Mouse (Mus musculus): ENCODE data around the gene Zfp827. TPM values are rescaled to one million over a fixed set of nuclear protein-coding genes. Genes with fewer than 3 reads are reported as not detected.

The Zfp827 gene
- polyA plus RNA-seq, 1 experiment from 2014 or later: 0.66 TPM

DNA sequence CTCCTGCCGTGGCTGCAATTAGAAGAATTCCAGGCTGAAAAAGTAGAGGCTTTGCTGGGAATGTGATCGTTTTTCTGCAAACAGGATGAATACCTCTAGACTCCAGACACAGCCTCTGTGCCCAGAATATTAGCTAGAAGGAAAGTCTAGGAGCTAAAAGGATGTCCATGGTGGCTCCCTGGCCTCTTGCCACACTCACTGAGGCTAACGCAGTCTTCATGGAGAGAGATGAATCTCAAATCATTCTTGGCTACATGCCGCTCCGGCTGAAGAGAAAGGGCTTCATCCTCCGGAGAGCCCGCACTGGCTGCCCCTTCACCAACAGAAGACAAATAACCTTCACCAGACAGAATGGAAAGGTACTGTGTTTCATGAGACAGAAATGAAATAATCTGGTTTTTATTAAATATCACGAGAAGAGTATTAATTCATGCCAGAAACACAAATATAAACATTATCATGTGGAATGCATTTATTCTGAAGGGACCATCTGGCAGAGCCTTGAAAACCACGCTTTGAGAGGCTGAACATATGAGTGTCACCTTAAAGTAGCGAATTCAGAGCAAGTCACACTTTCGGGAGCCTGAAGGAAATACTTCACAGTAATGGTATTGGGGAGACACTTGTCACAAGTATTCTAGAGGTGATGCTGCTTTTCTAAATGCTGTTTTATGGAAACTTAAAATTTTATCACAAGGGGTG, 173.4 kb downstream of the Zfp827 start:
- WGBS (ENCODE audit: insufficient replicate concordance): 66% methylated on average over 11 of the region's 11 CpGs
- H3K4me2 ChIP-seq (ENCODE audit: low read depth, low read length): no peak overlapping the region
- no peaks in the 10 kb centered on the region for H3K9me3 ChIP-seq (replicated peaks; ENCODE audit: control insufficient read depth, low read length)
- no peak overlapping the region for H3K9ac ChIP-seq (ENCODE audit: low read depth, low read length)
- H3K27ac ChIP-seq (ENCODE audit: low read length): no peak overlapping the region
- H3K4me3 ChIP-seq (ENCODE audit: low read depth, low read length): no peak overlapping the region
- H3K27me3 ChIP-seq (ENCODE audit: control insufficient read depth, insufficient read depth, low read depth, low read length): no peaks in the 10 kb centered on the region
- no peak for ATAC-seq (ENCODE audit: low read depth)
- no peaks in the 10 kb centered on the region for H3K36me3 ChIP-seq (ENCODE audit: control insufficient read depth, insufficient read depth)
- H3K4me1 ChIP-seq (ENCODE audit: control insufficient read depth, low read depth, low read length): no peaks in the 10 kb centered on the region

DNA sequence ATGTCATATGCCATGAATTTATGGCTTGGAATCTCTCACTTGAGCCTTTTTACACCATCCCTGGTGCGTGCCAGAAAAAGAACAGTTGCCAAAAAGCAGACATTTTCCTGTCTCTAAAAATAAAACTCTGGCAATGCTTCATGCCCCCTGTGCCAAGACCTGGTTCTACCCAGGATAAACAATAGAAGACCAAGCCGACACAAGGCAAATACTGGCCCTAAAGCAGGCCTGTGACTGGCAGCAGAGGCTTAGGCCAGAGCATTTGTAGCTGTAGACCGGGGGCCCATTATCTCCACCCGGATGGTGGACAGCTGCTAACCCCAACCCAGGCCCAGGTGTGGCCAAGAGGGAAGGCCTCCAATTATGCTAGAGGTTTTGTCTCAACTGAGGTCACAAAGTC, 178.7 kb downstream of the Zfp827 start:
- WGBS (ENCODE audit: insufficient replicate concordance): 67% methylated on average over 4 of the region's 4 CpGs
- Histone ChIP-seq H3K36me3 (ENCODE audit: control insufficient read depth, insufficient read depth) (no peaks in the 10 kb centered on the region), H3K4me2 (ENCODE audit: low read depth, low read length) (no peak overlapping the region), H3K27ac (ENCODE audit: low read length) (no peak overlapping the region), H3K4me1 (ENCODE audit: control insufficient read depth, low read depth, low read length) (no peaks in the 10 kb centered on the region; the same call in 1 of the 2 replicates), H3K9ac (ENCODE audit: low read depth, low read length) (no peak overlapping the region), H3K27me3 (ENCODE audit: control insufficient read depth, insufficient read depth, low read depth, low read length) (no peaks in the 10 kb centered on the region), H3K9me3 (replicated peaks; ENCODE audit: control insufficient read depth, low read length) (no peaks in the 10 kb centered on the region), H3K4me3 (ENCODE audit: low read depth, low read length) (no peak overlapping the region)
- ATAC-seq (ENCODE audit: low read depth): no peak

DNA sequence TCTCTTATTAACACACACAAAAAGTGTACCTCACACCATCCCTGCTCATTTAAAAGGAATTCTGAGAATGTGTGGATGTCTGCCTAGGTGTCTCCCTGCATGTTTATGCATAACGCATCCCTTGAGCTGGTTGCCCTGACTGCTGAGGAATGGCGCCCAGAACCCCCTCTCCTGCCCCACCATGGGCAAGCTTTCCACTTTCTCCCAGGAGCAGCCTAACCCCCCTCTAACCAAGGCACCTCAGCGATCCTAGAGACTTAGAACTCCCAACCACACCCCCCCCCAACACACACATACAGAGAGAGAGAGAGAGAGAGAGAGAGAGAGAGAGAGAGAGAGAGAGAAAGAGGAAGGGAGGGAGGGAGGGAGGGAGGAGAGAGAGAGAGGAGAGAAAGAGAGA, 179.9 kb downstream of the Zfp827 start:
- ATAC-seq (ENCODE audit: low read depth): no peak
- Histone ChIP-seq H3K9me3 (replicated peaks; ENCODE audit: control insufficient read depth, low read length) (no peaks in the 10 kb centered on the region), H3K27me3 (ENCODE audit: control insufficient read depth, insufficient read depth, low read depth, low read length) (no peaks in the 10 kb centered on the region), H3K27ac (ENCODE audit: low read length) (no peak overlapping the region), H3K36me3 (ENCODE audit: control insufficient read depth, insufficient read depth) (no peaks in the 10 kb centered on the region), H3K4me1 (ENCODE audit: control insufficient read depth, low read depth, low read length) (no peaks in the 10 kb centered on the region; the same call in 1 of the 2 replicates), H3K4me2 (ENCODE audit: low read depth, low read length) (no peak overlapping the region), H3K9ac (ENCODE audit: low read depth, low read length) (no peak overlapping the region), H3K4me3 (ENCODE audit: low read depth, low read length) (no peak overlapping the region)
- 62% methylated on average over 3 of the region's 3 CpGs for WGBS (ENCODE audit: insufficient replicate concordance)

DNA sequence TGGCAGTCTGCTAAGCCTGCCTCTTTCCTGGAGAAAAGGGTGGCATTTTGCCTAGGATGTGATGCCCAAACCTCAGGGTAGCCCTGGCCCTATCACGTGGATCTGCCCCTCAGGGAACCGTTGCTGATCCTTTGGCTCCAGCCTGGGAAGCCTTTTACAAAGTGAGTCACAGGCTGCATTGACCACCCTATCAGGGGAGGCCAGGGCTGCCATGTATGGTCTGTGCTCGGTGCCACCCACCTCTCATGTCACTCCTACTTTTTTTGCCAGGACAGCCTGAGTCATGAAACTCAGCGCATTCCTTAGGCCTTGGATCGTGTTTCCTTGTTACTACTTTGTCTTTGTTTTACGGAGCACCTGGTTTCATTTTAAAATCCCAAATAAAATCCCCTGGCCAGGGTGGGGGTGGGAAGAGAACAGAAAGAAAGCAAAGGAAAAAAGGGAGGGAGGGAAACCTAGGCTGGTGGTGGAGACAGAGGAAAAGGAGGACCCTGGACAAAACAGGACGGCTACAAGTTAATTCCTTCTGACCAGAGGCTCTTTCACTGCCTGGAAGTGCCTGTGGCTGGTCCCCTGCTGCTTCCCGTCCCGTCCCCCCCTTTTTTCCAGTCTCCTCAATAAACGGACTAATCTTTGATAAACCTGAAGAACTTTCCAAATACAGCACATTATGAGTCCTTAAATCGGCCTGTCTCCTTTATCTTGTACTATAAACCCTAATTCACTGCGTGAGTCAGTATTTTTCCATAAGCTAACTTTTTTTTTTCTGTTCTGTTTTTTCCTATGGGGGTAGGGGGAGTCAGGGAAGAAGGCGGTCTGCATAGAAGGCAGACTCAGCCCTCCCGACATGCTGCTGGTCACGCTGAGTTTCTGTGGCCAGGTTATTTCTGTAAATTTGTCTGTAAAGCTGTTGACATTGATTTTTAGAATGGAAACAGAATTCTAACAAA, 180.7 kb downstream of the Zfp827 start:
- no peaks in the 10 kb centered on the region for H3K36me3 ChIP-seq (ENCODE audit: control insufficient read depth, insufficient read depth)
- H3K9ac ChIP-seq (ENCODE audit: low read depth, low read length): no peak overlapping the region
- WGBS (ENCODE audit: insufficient replicate concordance): 33% methylated on average over 15 of the region's 15 CpGs
- H3K27me3 ChIP-seq (ENCODE audit: control insufficient read depth, insufficient read depth, low read depth, low read length): no peaks in the 10 kb centered on the region
- H3K27ac ChIP-seq (ENCODE audit: low read length): no peak overlapping the region
- H3K4me3 ChIP-seq (ENCODE audit: low read depth, low read length): no peak overlapping the region
- peak overlapping the region; percentile 60 for H3K4me2 ChIP-seq (ENCODE audit: low read depth, low read length)
- no peaks in the 10 kb centered on the region for H3K9me3 ChIP-seq (replicated peaks; ENCODE audit: control insufficient read depth, low read length)
- H3K4me1 ChIP-seq (ENCODE audit: control insufficient read depth, low read depth, low read length): no peaks in the 10 kb centered on the region; the same call in 1 of the 2 replicates
- no peak for ATAC-seq (ENCODE audit: low read depth)

DNA sequence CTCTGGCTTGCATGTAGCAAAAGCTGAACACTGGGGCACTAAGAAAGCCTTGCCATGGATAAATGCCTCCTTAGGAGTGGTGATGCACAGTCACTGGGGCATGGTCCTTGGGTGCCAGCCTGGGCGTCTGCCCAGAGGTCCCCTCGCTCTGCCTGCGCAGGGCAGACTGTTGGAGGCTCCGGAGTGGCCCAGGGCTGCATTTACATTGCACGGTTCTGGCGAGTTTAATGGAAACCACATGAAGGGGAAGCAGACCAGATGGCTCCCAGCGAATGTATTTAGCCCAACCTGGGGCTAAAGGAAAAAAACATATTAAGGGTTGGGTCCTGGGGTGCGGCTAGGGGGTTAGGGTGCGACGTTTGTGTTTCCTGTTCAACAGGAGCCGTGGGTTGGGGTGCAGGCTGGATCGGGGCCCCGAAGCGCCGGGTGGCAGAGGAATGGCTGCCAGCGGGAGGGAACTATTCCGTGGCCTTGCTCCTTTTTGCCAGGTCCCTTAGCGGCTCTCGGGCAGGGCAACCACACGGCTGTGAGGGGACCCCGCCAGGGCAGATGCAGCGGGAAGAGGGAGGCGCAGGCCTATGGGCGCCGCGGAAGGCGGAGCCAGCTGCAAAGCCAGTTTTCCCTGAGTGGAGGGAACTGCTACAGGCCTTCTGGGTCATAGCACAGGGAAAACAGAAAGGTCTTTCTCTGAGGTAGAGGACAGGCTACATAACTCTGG, 181.6 kb downstream of the Zfp827 start:
- peak; percentile 56; the same call in 1 of the 2 replicates for ATAC-seq (ENCODE audit: low read depth)
- peak overlapping the region; percentile 53 for H3K4me3 ChIP-seq (ENCODE audit: low read depth, low read length)

DNA sequence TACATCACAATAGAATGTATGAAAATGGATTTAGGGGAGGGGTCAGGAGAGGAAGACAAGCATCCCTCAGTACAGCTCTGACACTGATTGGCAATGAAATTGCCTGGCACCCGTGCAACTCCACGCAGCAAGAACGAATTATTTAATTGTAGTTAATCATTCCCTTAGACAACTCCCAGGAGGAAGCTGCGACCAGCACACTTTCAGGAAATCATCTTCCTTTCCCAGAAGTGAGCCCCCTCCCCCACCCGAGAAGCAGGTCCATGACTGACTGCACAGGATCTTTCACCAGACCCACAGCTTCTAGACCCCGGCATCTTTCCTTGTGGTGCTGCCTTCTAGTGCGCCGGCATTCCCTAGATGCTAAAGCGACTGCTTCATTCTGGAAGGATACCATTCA, 183.4 kb downstream of the Zfp827 start:
- Histone ChIP-seq H3K27ac (ENCODE audit: low read length) (no peak overlapping the region), H3K4me3 (ENCODE audit: low read depth, low read length) (no peak overlapping the region), H3K36me3 (ENCODE audit: control insufficient read depth, insufficient read depth) (no peaks in the 10 kb centered on the region), H3K4me1 (ENCODE audit: control insufficient read depth, low read depth, low read length) (no peaks in the 10 kb centered on the region; the same call in 1 of the 2 replicates), H3K9ac (ENCODE audit: low read depth, low read length) (no peak overlapping the region), H3K4me2 (ENCODE audit: low read depth, low read length) (no peak overlapping the region), H3K9me3 (replicated peaks; ENCODE audit: control insufficient read depth, low read length) (no peaks in the 10 kb centered on the region), H3K27me3 (ENCODE audit: control insufficient read depth, insufficient read depth, low read depth, low read length) (no peaks in the 10 kb centered on the region)
- no peak for ATAC-seq (ENCODE audit: low read depth)
- WGBS (ENCODE audit: insufficient replicate concordance): 59% methylated on average over 9 of the region's 9 CpGs

More for the DNA sequence above, 181.6 kb downstream of the Zfp827 start:
- H3K9me3 ChIP-seq (replicated peaks; ENCODE audit: control insufficient read depth, low read length): no peaks in the 10 kb centered on the region
- no peaks in the 10 kb centered on the region for H3K36me3 ChIP-seq (ENCODE audit: control insufficient read depth, insufficient read depth)
- peak overlapping the region; percentile 60 for H3K4me2 ChIP-seq (ENCODE audit: low read depth, low read length)
- no peak overlapping the region for H3K27ac ChIP-seq (ENCODE audit: low read length)
- WGBS (ENCODE audit: insufficient replicate concordance): 6% methylated on average over 27 of the region's 27 CpGs
- no peaks in the 10 kb centered on the region for H3K27me3 ChIP-seq (ENCODE audit: control insufficient read depth, insufficient read depth, low read depth, low read length)
- no peaks in the 10 kb centered on the region; the same call in 1 of the 2 replicates for H3K4me1 ChIP-seq (ENCODE audit: control insufficient read depth, low read depth, low read length)
- peak overlapping the region; percentile 41; the same call in 1 of the 2 replicates for H3K9ac ChIP-seq (ENCODE audit: low read depth, low read length)

DNA sequence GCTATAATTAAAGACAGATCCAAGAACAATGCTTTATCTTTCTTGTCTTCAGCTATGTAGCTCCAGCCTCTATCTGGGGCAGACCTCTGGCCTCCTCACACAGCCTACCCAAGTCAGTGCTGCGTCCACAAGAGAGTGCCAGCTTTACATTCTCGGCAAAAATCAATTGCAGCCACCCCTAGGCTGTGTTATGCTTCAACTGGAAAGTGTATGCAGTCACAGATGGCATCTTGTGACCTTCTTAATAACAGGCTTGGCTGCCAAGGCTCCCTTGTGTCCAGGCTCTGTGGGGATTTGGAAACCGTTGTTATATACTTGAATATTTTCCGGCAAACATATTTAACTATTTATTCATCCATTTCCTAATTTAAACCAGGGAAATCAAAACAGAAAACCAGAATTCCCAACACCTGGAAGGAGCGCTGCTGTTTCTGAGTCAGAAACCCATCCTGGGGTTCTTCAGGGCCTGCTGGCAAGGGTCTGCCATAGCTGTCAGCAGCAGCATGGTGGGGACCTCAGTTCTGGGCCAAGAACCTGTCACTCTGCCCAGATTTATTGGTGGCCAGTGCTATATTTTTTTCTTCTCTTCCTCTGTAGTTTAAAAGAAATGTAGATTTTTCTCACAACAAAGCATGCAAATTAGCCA, 194.0 kb downstream of the Zfp827 start:
- no peaks in the 10 kb centered on the region for H3K36me3 ChIP-seq (ENCODE audit: control insufficient read depth, insufficient read depth)

DNA sequence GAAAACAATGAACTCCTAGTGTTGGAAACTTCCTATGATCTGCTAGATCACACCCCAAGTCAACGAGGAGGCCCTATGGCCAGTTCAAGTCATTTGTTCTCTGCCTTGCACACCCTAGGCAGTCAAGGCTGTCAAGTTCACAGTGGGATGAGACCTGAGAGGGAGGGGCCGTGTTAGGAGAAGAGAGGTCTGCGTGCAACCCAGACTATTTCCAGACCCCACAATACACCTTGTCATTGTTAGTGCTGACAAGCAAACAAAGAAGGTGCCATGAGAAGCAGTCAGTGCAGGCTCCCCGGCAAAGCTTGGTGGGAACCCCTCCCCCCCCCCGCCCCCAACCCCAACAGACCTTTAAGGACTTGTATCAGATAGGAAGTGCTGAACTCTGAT, 194.5 kb downstream of the Zfp827 start:
- H3K9me3 ChIP-seq (replicated peaks; ENCODE audit: control insufficient read depth, low read length): no peaks in the 10 kb centered on the region
- WGBS (ENCODE audit: insufficient replicate concordance): 59% methylated on average over 5 of the region's 5 CpGs
- no peak overlapping the region for H3K4me2 ChIP-seq (ENCODE audit: low read depth, low read length)
- no peaks in the 10 kb centered on the region for H3K4me1 ChIP-seq (ENCODE audit: control insufficient read depth, low read depth, low read length)
- no peak overlapping the region for H3K27ac ChIP-seq (ENCODE audit: low read length)
- no peak overlapping the region for H3K4me3 ChIP-seq (ENCODE audit: low read depth, low read length)
- no peaks in the 10 kb centered on the region for H3K36me3 ChIP-seq (ENCODE audit: control insufficient read depth, insufficient read depth)
- ATAC-seq (ENCODE audit: low read depth): no peak
- no peaks in the 10 kb centered on the region for H3K27me3 ChIP-seq (ENCODE audit: control insufficient read depth, insufficient read depth, low read depth, low read length)
- no peak overlapping the region for H3K9ac ChIP-seq (ENCODE audit: low read depth, low read length)

More for the DNA sequence above, 194.0 kb downstream of the Zfp827 start:
- WGBS (ENCODE audit: insufficient replicate concordance): 66% methylated on average over 5 of the region's 5 CpGs
- H3K27me3 ChIP-seq (ENCODE audit: control insufficient read depth, insufficient read depth, low read depth, low read length): no peaks in the 10 kb centered on the region
- H3K4me1 ChIP-seq (ENCODE audit: control insufficient read depth, low read depth, low read length): no peaks in the 10 kb centered on the region
- no peak overlapping the region for H3K9ac ChIP-seq (ENCODE audit: low read depth, low read length)
- no peak overlapping the region for H3K4me2 ChIP-seq (ENCODE audit: low read depth, low read length)
- no peak for ATAC-seq (ENCODE audit: low read depth)
- H3K27ac ChIP-seq (ENCODE audit: low read length): no peak overlapping the region
- no peaks in the 10 kb centered on the region for H3K9me3 ChIP-seq (replicated peaks; ENCODE audit: control insufficient read depth, low read length)
- no peak overlapping the region for H3K4me3 ChIP-seq (ENCODE audit: low read depth, low read length)
